Mouse (Mus musculus) fibroblast of lung, adult 2 months (primary cell): Measurements from ENCODE around the gene Jup.
A peak's percentile ranks its signal among the peaks of the same experiment; 100 is the strongest.
"Not testable (repeated sequence)": the region's sequence is repeated elsewhere in the genome, so short reads cannot be mapped to it uniquely, and the experiment has no call there.

Experiments used
- DNase-seq: peaks from one replicate; pipeline ENCODE4 v3.0.0-alpha.2; 2011; ENCODE audit warnings: low read depth

The Jup gene

GRCm38 (mm10) chr11:100355972-100356818, 41.4 kb downstream of the Jup start, which contains the start of gene Hap1:
Gene Hap1 (minus strand): TSS chr11:100356128.
- DNase-seq: peak; percentile 21

- DNase-seq: no peak
These were observed 42.2 kb downstream of the Jup start for GRCm38 (mm10) chr11:100355151-100355951.

DNA sequence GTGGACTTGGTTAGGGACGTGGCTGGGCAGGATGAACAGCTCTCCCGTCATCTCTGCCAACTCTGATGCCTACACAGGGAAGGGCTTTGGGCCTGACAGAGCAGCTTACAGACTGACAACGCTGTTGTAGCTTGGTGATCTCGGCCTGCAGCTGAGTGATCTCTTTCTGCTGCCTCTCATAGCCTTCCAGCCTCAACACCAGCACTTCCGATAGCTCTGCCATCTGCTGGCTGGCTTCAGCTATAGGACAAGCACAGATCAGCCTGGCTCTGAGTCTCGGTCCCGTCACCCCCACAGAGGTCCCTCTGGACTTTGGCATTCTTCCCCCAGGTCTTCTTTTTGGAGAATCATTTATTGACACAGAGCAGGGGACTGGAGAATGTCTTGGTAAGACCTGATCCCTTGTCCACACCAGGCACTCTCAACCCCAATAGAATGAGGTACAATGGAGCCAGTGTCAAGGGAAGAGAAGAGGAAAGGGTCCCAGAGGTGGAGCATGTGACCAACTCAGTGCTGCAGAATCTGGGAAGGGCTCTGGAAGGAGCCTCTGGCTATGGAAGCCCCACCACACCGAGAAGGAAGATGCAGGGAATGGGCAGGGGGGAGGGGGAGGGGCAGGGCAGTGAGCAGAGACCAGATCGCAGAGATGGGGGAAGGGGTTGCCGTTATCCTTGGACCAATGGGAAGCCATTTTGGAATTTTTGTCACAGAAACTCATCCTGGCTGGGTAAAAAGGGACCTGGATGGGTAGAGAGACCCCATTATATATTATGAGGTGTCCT, 45.3 kb downstream of the Jup start:
- DNase-seq: no peak

DNA sequence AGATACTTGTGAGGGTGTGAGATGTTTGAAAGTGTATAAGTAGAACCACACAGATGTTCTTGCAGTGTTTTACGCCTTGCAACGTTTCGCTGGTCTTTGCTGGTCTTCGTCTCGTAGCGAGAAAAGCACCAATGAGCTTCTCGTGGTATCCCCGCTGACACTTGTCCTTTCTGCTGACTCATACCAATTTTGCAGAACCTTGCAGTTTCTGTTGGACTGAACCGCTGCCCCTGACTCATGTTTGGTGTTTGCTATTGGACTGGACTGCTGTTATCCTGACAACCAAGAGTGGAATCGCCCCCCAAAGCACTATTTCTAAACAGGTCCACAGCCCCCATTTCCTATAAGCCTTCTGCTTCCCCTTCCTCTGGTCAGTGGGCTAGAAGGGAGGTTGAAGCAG, 53.3 kb downstream of the Jup start:
- DNase-seq: no peak

- DNase-seq: no peak
These were observed 61.8 kb downstream of the Jup start for GRCm38 (mm10) chr11:100335731-100336130.

GRCm38 (mm10) chr11:100333944-100334457, 63.6 kb downstream of the Jup start, which contains the start of gene Gast:
Gene Gast (plus strand): TSS chr11:100334407.
- no peak for DNase-seq

DNA sequence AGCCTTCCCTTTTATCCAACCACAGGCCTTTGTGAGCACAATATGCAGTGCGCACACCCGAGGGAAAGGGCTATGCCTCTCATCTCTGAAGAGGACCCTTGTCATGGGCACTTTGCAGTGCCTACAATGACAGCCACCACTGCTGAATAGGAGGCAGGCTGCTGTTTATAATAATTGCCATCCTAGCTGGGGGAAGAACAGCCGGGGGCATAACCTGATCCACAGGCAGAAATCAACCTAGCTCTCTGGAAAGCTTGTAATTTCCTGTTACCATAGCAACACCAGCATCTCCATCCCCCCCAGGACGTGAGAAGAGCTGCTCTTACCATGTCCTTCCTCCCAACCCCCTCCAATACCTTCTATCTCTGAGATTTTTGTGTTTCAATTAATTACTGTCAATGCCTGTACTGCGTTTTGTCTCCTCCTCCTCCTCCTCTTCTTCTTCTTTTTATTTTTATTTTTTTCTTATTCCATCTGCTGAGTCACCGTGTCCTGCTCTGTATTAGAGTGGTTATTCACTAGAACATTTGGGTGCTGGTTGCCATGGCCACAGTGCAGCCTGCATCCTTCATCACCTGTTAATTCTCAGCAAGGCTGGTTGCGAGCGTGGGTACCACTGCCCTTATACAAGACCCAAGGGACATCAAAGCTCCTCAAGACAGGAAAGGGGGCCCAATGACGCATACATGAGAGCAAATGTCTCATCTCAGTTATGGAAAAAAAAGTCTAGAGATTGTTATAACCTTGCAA, 64.6 kb downstream of the Jup start:
- DNase-seq: no peak

DNA sequence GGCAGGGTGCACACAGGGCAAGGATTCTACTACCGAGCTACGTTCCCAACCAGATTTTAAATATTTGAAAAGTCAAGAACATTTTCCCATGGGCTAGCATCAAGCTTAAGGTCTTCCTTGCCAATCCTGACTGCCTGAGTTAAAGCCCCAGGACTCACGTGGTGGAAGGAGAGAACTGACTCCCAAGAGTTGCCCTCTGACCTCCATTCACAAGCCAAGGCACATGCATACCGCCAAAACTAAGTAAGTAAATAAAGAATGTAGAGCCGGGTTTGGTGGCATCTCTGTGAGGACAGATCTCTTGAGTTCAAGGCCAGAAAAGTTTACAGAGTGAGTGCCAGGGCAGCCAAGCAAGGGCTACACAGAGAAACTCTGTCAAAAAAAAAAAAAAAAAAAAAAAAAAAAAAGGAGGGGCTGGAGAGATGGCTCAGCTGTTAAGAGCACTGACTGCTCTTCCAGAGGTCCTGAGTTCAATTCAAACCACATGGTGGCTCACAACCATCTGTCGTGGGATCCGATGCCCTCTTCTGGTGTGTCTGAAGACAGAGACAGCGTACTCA, 66.7 kb downstream of the Jup start:
- DNase-seq: not testable (repeated sequence)

GRCm38 (mm10) chr11:100330235-100330634, 67.3 kb downstream of the Jup start:
- no peak for DNase-seq

GRCm38 (mm10) chr11:100327761-100328160, 69.8 kb downstream of the Jup start:
- no peak for DNase-seq

GRCm38 (mm10) chr11:100327316-100327715, 70.2 kb downstream of the Jup start:
- DNase-seq: no peak

- no peak for DNase-seq
These were observed 72.4 kb downstream of the Jup start for GRCm38 (mm10) chr11:100325062-100325629.

- DNase-seq: peak; percentile 41
These were observed 74.0 kb downstream of the Jup start for GRCm38 (mm10) chr11:100323578-100323977.

GRCm38 (mm10) chr11:100322591-100323258, 74.8 kb downstream of the Jup start:
- no peak for DNase-seq

- not testable (repeated sequence) for DNase-seq
These were observed 75.9 kb downstream of the Jup start for GRCm38 (mm10) chr11:100321479-100322305.

GRCm38 (mm10) chr11:100320701-100321410, 76.7 kb downstream of the Jup start:
- not testable (repeated sequence) for DNase-seq

DNA sequence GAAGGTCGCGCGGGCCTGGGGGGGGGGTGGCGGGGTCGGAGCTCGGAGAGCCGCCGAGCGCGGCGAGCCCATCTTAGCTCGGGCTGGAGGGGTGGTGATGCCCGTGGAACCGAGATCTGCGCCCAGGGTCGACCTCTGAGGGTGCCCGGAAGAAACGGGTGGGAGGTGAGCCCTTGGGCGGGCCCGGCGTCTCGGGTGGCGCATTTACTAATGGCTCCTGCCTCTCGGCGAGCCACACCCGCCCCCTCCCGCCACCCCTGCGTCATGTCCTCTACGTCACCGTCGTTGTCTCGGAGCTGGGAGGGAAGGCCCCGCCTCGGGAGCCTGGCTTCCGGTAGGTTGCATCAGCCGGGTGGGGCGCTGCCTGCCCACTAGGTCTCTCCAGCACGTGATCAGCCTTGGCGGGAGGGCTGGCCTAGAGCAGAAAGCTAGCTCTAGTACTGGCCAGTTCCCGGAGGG, 77.4 kb downstream of the Jup start:
- DNase-seq: peak; percentile 93

DNA sequence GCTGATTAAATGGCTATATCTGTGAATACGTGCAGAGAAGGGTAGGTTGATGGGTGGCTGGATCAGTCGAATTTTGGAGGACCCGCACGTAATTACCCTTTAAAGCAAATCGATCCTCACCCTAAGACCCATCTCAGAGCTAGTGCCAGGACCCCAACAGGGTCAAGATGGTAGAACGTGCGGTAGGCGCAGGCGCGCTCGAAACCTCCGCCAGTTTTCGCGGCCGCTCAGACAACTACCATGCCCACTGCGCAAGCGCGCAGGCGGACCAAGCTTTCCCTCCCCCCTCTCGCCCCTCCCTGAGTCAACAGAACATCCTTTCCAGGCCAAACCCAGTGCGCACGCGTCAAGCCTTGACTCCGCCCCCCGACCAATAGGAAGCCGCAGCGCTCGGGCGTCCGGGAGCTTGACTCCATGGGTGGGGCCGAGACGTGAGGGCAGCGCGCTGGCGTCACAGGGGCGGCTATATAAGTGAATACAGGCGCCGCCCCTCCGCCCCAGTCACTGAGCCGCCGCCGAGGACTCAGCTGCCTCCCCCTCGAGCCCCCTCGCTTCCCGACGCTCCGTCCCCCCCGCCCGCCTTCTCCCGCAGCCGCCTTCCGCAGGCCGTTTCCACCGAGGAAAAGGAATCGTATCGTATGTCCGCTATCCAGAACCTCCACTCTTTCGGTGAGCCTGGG, 77.9 kb downstream of the Jup start, which contains the start of gene Eif1:
Eif1 (plus strand) TSS at position 394 of the 680 bp plus-strand sequence.
- DNase-seq: peak; percentile 99
